Mouse (Mus musculus) B cell, adult 67 days (primary cell): ENCODE measurements around the gene Safb. TPM values are rescaled to one million over a fixed set of nuclear protein-coding genes. Genes with fewer than 3 reads are reported as not detected.

Experiments
- total RNA-seq, 2 experiments: library from RNA; stranded (reverse); gene quantifications; 4 replicates each; pipeline ENCODE4 v1.2.4; 2023

The Safb gene
- 100 to 1,000 TPM; 265 to 320 TPM for total RNA-seq

GRCm38 (mm10) chr17:56584257-56585130, at the start of gene Safb, which contains the start of gene Safb2:
Gene Safb (plus strand): TSS chr17:56584825.
Gene Safb2 (minus strand): TSS chr17:56584585.

GRCm38 (mm10) chr17:56554122-56554551, 30.5 kb upstream of the Safb start, which contains the start of gene Gm20219:
Gene Gm20219 (minus strand): TSS chr17:56554387.

GRCm38 (mm10) chr17:56609452-56610171, 25.0 kb downstream of the Safb start, which contains the start of gene 2410015M20Rik:
Gene 2410015M20Rik (minus strand): TSS chr17:56609771.

GRCm38 (mm10) chr17:56613236-56613844, 28.7 kb downstream of the Safb start, which contains the start of gene Rpl36:
Gene Rpl36 (plus strand): TSS chr17:56613416.

GRCm38 (mm10) chr17:56626754-56627470, 42.3 kb downstream of the Safb start, which contains the start of gene Lonp1:
Gene Lonp1 (minus strand): TSS chr17:56626887.

GRCm38 (mm10) chr17:56627530-56628277, 43.1 kb downstream of the Safb start, which contains the start of gene Catsperd:
Gene Catsperd (plus strand): TSS chr17:56628143.

Other genes with a start within 250 kb of the Safb start
- gene Ptprs, start 108.3 kb upstream of the Safb start, total RNA-seq = 10 to 100 TPM; 15.0 to 15.7 TPM
- gene Znrf4, start 72.4 kb upstream of the Safb start, total RNA-seq = not detected
- 10 to 100 TPM; 12.4 to 13.1 TPM for gene Gm20219, start 30.4 kb upstream of the Safb start, total RNA-seq
- 100 to 1,000 TPM; 496 to 594 TPM for gene Safb2, start 240 bp upstream of the Safb start, total RNA-seq
- gene 2410015M20Rik, start 24.9 kb downstream of the Safb start, total RNA-seq = 100 to 1,000 TPM in 1 of 2 experiments, 10 to 100 TPM in 1; 91.5 to 106 TPM
- gene Rpl36, start 28.6 kb downstream of the Safb start, total RNA-seq = 1,000 to 10,000 TPM; 1,417 to 1,463 TPM
- 10 to 100 TPM; 51.5 to 54.6 TPM for gene Lonp1, start 42.1 kb downstream of the Safb start, total RNA-seq
- gene Catsperd, start 43.3 kb downstream of the Safb start, total RNA-seq = under 1 TPM in 1 of 2 experiments, not detected in 1; 0.49 TPM
- 100 to 1,000 TPM; 108 to 112 TPM for gene Ranbp3, start 88.5 kb downstream of the Safb start, total RNA-seq
- 10 to 100 TPM; 62.9 to 66.3 TPM for gene Ndufa11, start 132.9 kb downstream of the Safb start, total RNA-seq
- gene Vmac, start 133.2 kb downstream of the Safb start, total RNA-seq = 10 to 100 TPM; 11.7 to 14.8 TPM
- not detected for gene Nrtn, start 172.7 kb downstream of the Safb start, total RNA-seq
- gene Dus3l, start 179.9 kb downstream of the Safb start, total RNA-seq = 10 to 100 TPM; 83.2 to 86.6 TPM
- gene Prr22, start 185.4 kb downstream of the Safb start, total RNA-seq = 1 to 10 TPM in 1 of 2 experiments, under 1 TPM in 1; 0.65 to 1.7 TPM
- gene Rfx2, start 246.2 kb downstream of the Safb start, total RNA-seq = 10 to 100 TPM in 1 of 2 experiments, 1 to 10 TPM in 1; 7.3 to 12.0 TPM